Mouse (Mus musculus) thymus, postnatal 14 days (tissue): Measurements from ENCODE around the gene Vmn1r232.

ENCODE experiments used
- DNase-seq: peaks from one replicate; pipeline ENCODE4 v3.0.0; 2021

The Vmn1r232 gene

GRCm38 (mm10) chr17:20919614-20920013 lies at the start of gene Vmn1r232:
Gene Vmn1r232, minus strand, starts transcription at chr17:20919714.
- DNase-seq, result no peak

- DNase-seq, result no peak
These were observed 47.2 kb upstream of the Vmn1r232 start for GRCm38 (mm10) chr17:20966681-20967080.

GRCm38 (mm10) chr17:20965421-20965820 lies 45.9 kb upstream of the Vmn1r232 start:
- no peak for DNase-seq

DNA sequence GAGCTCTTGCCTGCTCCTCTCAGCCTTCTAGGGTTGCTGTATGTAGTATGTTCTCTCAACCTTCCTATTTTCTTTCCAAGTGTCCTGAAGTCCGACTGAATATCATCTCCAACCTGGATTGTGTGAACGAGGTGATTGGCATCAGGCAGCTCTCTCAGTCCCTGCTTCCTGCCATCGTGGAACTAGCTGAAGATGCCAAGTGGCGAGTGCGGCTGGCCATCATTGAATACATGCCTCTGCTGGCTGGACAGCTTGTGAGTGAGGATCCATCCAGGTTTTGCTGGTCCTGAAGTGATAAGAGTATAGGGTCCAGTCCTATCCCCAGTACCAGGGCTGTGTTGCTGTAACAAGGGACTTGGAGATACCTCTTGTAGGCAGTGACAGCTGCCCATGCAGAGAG lies 40.9 kb upstream of the Vmn1r232 start:
- no peak for DNase-seq

DNA sequence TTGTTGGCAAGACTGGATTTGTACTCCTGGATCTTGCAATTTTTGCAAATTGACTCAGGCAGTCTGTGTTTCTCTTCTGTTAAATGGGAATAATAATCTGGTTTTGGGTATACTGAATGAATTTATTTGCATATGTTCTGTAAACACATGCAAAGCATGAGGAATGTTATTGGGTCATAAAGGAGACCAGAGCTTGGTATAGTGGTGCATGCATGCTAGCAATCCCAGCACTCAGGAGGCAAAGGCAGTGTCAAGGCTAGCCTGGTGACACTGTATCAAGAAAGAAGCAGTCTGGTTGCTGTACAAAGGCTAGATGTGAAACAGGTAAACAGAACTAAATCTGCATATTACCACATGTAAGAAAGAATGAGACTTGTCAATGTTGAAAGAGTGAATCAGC lies 27.1 kb upstream of the Vmn1r232 start:
- no peak for DNase-seq

GRCm38 (mm10) chr17:20946026-20946565 lies 26.6 kb upstream of the Vmn1r232 start:
- DNase-seq, result peak; percentile 23

GRCm38 (mm10) chr17:20944985-20945891 lies 25.7 kb upstream of the Vmn1r232 start, which contains the start of gene Ppp2r1a:
Gene Ppp2r1a, plus strand, starts transcription at chr17:20945311.
- DNase-seq, result peak; percentile 95

DNA sequence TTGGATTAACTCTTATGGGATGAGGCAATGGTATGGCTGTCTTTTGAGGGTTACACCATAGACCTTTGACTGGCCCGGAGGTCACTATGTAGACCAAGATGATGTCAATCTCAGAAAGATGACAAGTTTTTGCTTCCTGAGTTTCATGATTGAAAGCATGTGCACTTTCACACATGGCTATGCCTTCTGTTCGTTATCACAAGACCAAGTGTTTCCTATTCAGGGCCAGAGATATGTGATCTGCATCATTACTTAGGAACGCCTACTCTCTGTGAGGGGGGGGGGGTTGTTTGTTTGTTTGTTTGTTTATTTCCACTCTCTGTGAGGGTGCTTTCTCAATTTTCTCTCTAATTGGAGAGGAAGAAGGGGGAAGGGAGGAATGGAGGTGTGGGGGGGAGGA lies 24.7 kb upstream of the Vmn1r232 start:
- no peak for DNase-seq

- no peak for DNase-seq
These were observed 14.5 kb downstream of the Vmn1r232 start, which contains the start of gene Vmn1r231 for GRCm38 (mm10) chr17:20904991-20905390. Gene Vmn1r231, minus strand, starts transcription at chr17:20905091.
